Mouse (Mus musculus) testis, adult 2 months (tissue): ENCODE measurements around the gene Gns. TPM values are rescaled to one million over a fixed set of nuclear protein-coding genes. Genes with fewer than 3 reads are reported as not detected.
A peak's percentile ranks its signal among the peaks of the same experiment; 100 is the strongest.

Experiments
- H3K27ac ChIP-seq: fragments of 200-500 bp; 2 replicates; pipeline ENCODE4 v1.5.1; 2012; ENCODE audit warnings: low read depth, low read length; ENCODE audit not compliant: control insufficient read depth, insufficient read depth
- H3K27me3 ChIP-seq: fragments of 200-500 bp; 2 replicates; pipeline ENCODE4 v1.6.1; 2012; ENCODE audit warnings: mild to moderate bottlenecking, low read length, moderate library complexity; ENCODE audit not compliant: control insufficient read depth, insufficient read depth
- H3K36me3 ChIP-seq: fragments of 200-500 bp; 2 replicates; pipeline ENCODE4 v1.6.1; 2012; ENCODE audit warnings: mild to moderate bottlenecking, low read length; ENCODE audit not compliant: control insufficient read depth, insufficient read depth
- H3K4me1 ChIP-seq: fragments of 200-500 bp; 2 replicates; pipeline ENCODE4 v1.6.1; 2012; ENCODE audit warnings: low read length; ENCODE audit not compliant: control insufficient read depth, insufficient read depth
- H3K4me3 ChIP-seq: fragments of 200-500 bp; 2 replicates; pipeline ENCODE4 v1.5.1; 2012; ENCODE audit warnings: low read depth, mild to moderate bottlenecking, low read length, moderate library complexity, mixed read lengths; ENCODE audit not compliant: control insufficient read depth
- CTCF ChIP-seq: fragments of 200-500 bp; IDR thresholded peaks from 2 replicates; pipeline ENCODE4 v1.5.1; 2012; ENCODE audit warnings: low read depth, mild to moderate bottlenecking, inconsistent platforms, low read length, moderate library complexity; ENCODE audit not compliant: control insufficient read depth, insufficient read depth, insufficient replicate concordance
- POLR2A ChIP-seq: fragments of 200-500 bp; IDR thresholded peaks from 2 replicates; pipeline ENCODE4 v1.6.1; 2012; ENCODE audit warnings: low read depth, mild to moderate bottlenecking, inconsistent platforms, low read length, moderate library complexity; ENCODE audit not compliant: control insufficient read depth
- polyA plus RNA-seq: library from polyadenylated mRNA; depleted of rRNA; stranded (reverse); fragments of >200 nt; gene quantifications from 2 replicates; pipeline ENCODE4 v1.2.3, GENCODE M21; 2012

The Gns gene
- polyA plus RNA-seq, 1 experiment: 14.7 TPM

DNA sequence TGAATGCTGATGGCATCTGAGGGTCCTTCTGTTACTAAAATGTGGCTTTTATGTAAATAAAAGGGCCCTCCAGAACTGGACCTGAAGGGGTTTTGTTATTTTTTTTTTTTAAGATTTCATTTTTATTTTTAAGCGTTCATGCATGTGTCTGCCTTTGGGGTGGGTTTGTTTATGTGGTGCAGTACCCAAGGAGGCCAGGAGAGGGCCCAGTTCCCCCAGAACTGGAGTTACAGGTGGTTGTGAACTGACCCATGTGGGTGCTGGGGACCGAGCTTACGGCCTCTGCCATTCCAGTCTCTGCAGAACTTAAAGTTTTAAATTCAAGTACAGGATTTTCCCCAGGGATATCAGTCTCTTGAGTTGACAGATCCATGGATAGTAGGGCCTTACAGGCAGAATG is 14.5 kb downstream of the Gns start:
- Histone ChIP-seq H3K36me3 (no peaks in the 10 kb centered on the region; the same call in 1 of the 2 replicates), H3K4me3 (no peak overlapping the region), H3K4me1 (no peaks in the 10 kb centered on the region; the same call in 1 of the 2 replicates), H3K27ac (no peak overlapping the region), H3K27me3 (no peaks in the 10 kb centered on the region)
- TF ChIP-seq POLR2A: no peak
- peak; percentile 45; the same call in 1 of the 2 replicates for TF ChIP-seq CTCF

DNA sequence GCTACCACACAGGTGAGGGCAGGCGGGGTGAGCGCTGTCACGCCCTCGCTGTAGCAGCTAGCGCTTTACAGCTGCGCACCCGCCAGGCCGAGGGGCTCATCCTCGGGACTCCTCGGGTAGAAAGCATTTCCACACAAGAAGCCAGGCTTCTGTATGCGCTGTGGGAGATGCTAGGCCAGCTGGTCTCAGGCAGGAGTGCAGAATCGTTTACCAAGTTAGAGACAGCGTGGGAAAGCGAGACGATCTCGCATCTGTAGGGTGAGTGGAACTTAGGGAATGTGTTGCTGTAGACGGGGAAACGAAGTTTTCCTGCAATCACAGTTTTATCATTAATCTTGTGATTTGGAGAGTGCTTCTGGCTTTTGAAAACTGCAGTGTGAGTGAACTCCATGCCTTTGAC is 16.4 kb downstream of the Gns start:
- no peaks in the 10 kb centered on the region for H3K27me3 ChIP-seq
- H3K4me3 ChIP-seq: no peak overlapping the region
- H3K4me1 ChIP-seq: no peaks in the 10 kb centered on the region; the same call in 1 of the 2 replicates
- no peak overlapping the region for H3K27ac ChIP-seq
- H3K36me3 ChIP-seq: no peaks in the 10 kb centered on the region; the same call in 1 of the 2 replicates
- TF ChIP-seq CTCF: no peak
- no peak for TF ChIP-seq POLR2A

DNA sequence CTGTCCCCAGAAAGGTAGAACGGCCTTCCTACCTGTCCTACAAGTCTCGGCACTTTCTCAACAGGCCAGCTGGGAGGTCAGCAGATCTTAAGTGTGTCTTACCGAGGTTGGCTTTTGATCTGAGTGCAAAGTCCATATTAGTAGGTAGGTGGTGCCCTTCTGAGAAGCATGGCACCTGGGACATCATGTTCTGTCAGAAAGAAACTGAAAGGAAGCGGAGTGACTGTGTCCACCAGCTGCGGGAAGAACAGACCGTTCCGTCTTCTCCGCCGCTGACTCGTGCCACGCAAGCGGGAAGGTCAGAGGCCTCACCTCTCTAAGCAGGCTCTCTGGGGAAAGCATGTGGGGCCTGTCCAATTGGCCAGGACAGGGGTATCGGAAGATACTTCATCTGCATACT is 19.8 kb downstream of the Gns start:
- H3K36me3 ChIP-seq: no peaks in the 10 kb centered on the region
- no peak overlapping the region for H3K27ac ChIP-seq
- no peaks in the 10 kb centered on the region for H3K27me3 ChIP-seq
- H3K4me1 ChIP-seq: no peaks in the 10 kb centered on the region; the same call in 1 of the 2 replicates
- TF ChIP-seq POLR2A (no peak), CTCF (no peak)
- no peak overlapping the region for H3K4me3 ChIP-seq

DNA sequence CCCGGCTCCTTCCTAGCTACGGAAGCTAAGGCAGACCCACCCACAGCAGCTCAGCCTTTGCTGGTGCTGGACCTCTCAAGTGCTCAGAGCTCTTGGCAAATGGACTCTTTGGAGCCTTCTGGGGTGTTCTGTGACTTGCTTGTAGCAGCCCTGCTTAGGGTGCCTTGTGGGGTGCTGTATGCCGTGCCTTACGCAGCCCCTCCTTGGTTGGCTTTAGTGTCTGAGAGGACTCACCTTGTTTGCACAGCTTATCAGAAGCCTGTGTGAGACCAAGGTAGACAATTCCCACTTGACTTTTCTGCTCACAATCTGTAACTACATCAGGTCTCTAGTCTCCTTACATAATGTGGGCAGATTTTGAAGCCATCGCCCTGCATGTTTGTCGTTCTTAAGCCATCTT is 20.8 kb downstream of the Gns start:
- Histone ChIP-seq H3K4me1 (no peaks in the 10 kb centered on the region; the same call in 1 of the 2 replicates), H3K27ac (no peak overlapping the region), H3K36me3 (no peaks in the 10 kb centered on the region)

DNA sequence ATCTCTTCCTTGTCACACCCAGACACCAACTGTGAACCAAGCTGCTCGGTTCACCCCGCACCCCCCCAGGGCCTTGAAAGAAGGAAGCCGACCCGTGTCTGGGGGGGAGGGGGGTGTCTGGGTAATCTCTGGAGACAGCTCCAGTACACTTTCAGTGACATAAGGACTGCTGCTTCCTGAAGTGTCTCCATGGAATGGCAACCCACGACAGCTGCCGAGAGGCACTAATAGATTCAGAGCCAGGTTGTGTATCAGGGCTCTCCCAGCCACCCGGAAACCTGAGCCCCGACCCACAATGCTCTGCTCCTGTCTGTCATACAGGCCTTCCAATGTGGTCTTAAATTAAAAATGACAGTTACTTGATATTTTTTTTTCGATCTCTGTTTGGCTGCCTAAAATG is 21.5 kb downstream of the Gns start:
- Histone ChIP-seq H3K27ac (no peak overlapping the region), H3K4me1 (no peaks in the 10 kb centered on the region; the same call in 1 of the 2 replicates), H3K27me3 (no peaks in the 10 kb centered on the region), H3K36me3 (no peaks in the 10 kb centered on the region), H3K4me3 (no peak overlapping the region)
- no peak for TF ChIP-seq CTCF
- no peak for TF ChIP-seq POLR2A

More for the DNA sequence above, 20.8 kb downstream of the Gns start:
- Histone ChIP-seq H3K4me3 (no peak overlapping the region), H3K27me3 (no peaks in the 10 kb centered on the region)
- TF ChIP-seq CTCF: no peak
- no peak for TF ChIP-seq POLR2A

DNA sequence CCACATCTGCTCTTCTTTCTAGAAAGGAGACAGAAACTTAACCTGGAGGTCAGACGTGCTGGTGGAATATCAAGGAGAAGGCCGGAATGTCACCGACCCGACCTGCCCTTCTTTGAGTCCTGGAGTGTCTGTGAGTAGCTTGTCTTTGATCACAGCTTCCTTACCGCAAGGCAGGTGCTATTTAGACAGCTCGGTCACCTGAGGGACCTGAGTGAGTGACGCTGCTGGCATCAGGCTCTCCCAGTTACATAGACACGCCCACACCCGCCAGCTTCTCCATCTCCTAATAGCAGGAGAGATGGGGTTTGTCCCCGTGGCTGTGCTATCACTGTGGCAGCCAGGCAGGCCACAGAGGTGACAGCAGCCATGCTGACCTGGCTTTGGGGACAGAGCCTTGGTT is 25.7 kb downstream of the Gns start:
- Histone ChIP-seq H3K27ac (no peak overlapping the region), H3K36me3 (no peaks in the 10 kb centered on the region), H3K4me1 (no peaks in the 10 kb centered on the region), H3K27me3 (no peaks in the 10 kb centered on the region), H3K4me3 (no peak overlapping the region)
- TF ChIP-seq POLR2A (no peak), CTCF (no peak)

DNA sequence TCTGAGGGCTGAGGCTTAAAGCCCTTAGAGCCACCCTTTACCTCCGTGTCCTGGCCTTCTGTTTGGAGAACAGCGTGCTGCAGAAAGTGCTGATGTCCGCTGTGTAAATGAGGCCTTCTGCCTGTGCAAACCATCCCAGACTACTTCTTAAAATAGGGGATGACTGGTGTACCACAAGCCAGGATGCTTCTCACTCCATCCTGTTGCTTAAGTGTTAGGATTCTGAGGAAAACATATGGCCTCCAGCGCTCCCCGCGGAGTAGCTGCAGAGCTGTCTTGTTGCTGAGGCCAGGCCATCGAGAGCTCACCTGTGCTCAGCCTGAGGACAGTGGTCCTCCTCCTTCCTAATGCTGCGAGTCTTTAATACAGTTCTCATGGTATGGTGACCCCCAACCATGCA is 27.0 kb downstream of the Gns start:
- TF ChIP-seq POLR2A (no peak), CTCF (no peak)
- H3K4me3 ChIP-seq: no peak overlapping the region
- no peaks in the 10 kb centered on the region for H3K27me3 ChIP-seq
- H3K27ac ChIP-seq: no peak overlapping the region
- no peaks in the 10 kb centered on the region for H3K36me3 ChIP-seq
- H3K4me1 ChIP-seq: no peaks in the 10 kb centered on the region

DNA sequence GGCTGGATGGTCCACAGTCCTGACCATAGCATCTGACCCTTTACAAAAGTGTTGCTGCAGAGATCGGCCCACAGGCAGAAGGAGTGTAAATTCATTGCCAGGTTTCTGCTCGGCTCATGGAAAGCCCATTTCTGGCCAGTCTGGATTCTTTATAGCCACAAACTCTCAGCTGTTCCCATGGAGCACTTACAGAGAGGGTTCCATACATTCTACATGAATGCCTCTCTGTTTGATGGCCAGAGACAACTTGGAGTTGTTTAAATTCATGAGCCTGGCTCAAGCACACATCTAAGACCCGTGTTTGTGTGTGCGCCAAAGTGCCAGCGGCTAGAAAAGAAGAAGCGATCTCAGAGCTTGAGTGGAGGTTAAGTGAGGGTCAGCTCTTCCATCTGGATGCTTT is 29.4 kb downstream of the Gns start:
- no peaks in the 10 kb centered on the region for H3K4me1 ChIP-seq
- H3K36me3 ChIP-seq: no peaks in the 10 kb centered on the region
- no peak overlapping the region for H3K27ac ChIP-seq
- H3K27me3 ChIP-seq: no peaks in the 10 kb centered on the region
- TF ChIP-seq CTCF: no peak
- TF ChIP-seq POLR2A: no peak
- no peak overlapping the region for H3K4me3 ChIP-seq
